Mouse (Mus musculus) cerebellum, postnatal 36 days (tissue): ENCODE measurements at regions not wholly inside any gene's neighbourhood (a gene's known extent, or its start where the extent isn't known, plus 50 kb on each side); places are given as distances from the start of the nearest gene placed in this dataset.

ENCODE experiments used
- DNase-seq, 2 experiments: peaks; one replicate each; pipeline ENCODE4 v3.0.0; 2021 to 2022; ENCODE audit warnings: mixed read lengths in 2 of 2

GRCm38 (mm10) chr17:64382894-64383293 lies 51.2 kb upstream of the Pja2 start:
- no peak for DNase-seq

GRCm38 (mm10) chr17:64383600-64383999 lies 51.9 kb upstream of the Pja2 start:
- no peak for DNase-seq

DNA sequence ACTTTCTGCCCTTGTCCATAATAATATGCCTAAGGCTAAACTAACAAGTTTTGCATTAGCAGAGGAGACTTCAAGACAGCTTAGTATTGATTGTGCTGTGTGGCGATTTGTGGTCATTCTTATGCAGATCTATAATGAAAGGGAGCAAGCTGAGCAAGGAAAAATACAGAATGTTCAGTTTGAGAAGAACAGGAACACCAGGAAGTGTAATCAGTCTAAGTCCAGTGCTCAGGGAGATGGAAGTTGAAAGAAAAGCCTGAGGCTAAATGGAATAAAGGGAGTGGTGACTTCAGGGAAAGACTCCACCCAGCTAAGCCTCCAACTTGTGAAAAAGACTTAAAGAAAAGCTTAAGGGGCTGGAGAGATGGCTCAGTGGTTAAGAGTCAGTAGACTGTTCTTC lies 58.6 kb upstream of the Pja2 start:
- no peak for DNase-seq

GRCm38 (mm10) chr17:64397254-64397897 lies 65.7 kb upstream of the Pja2 start:
- DNase-seq: no peak

DNA sequence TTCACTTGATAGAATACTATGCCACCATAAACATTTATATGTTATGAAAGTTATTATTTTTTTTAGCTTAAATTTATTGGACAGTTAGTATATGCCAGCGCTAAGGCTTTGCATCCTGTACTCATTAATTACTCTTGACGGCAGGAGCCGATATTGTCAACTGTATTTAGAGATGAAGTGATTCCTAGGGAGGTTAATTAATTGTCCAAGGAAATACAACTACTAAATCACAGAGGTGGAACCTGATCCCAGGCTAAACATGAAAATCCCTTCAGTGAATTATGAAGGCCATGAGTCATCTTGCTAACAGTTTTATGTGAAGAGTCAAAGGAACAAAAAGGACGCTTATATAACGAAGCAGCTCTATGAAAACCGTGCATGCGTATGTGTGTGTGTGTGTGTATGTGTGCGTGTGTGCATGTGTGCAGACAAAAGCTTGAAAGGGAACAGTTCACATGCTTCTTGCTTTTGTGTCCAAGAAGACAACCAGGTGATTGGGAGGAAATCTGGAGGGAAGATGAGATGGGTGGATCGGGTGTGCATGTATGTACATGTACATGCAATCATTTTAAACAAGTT lies 66.5 kb upstream of the Pja2 start:
- DNase-seq: no peak

DNA sequence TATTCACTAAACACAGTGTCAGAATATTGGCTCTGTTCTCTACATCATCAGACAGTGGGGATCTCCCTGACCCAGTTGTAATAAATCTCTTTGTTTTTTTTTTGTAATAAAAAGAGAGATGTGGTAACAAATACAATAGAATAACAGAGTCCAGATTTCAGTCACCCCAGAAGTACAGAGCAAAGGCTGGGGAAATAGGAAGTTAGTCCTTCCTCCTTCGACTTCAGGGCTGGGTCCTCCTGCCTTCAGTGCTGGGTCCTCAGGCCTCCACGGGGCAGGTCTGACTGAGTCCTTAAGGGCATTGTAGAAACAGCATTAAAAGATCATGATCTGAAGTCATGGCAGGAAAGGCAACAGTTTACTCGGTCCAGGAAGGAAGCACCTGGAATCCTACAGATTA lies 67.0 kb upstream of the Pja2 start:
- DNase-seq: no peak

DNA sequence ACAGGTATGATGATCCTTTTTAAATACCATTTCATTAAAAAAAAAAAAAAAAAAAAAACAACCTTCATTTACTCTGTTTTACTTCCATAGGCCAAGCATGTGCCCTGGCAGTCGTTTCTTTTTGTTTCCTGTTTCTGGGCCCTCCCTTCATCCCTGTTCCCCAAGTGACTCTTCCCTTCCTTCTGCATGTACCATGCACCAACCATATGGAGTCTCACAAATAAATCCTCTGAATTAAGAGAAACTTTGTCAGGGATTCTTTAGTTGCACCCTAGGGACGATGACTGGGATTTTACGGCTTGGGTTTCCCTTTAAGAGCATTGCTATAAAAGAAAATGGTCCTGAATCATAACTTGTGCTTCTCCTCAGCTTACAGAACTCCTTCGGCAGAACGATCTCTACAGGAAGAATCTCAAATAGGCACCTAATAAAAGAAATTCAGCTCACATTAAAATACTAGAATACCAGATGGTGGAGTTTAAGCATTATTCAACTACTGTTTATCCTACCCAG lies 75.1 kb upstream of the Pja2 start:
- no peak for DNase-seq

DNA sequence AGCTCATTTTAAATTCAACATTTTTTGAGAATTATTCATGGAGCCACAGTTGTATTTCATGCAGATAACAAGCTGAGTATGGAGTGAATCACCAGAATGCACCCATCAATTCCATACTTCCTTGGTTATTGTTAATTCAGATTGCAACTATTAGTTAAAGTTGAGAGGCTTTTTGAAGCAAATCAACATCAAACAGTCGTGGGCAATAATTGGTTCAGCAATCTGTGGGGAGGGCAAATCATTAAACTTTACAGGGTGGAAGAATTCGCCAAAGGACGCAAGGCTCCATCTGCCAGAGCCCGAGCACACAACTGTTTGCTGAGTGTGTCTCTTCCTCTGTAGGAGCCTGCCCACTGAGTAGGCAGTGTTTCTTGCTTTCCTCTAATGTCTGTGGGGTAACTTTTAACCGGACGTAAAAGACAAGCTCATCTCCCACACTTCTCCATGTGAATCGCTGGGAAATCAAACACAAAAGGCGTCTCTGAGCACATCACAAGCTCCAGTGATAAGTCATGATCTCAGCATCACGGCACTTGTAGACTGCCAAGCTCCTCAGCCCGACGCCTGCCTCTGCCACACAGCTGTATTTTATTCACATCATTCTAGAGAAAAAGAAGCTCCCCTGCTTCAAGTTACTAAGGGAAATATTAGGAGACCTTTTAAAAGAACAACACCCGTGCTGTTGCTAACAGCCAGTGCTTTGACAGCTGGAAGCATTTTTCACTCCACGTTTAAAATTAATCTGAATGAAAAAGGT lies 75.7 kb upstream of the Pja2 start:
- no peak for DNase-seq

- DNase-seq: no peak
Measured at GRCm38 (mm10) chr17:64425811-64426210, 94.1 kb upstream of the Pja2 start.

- no peak for DNase-seq
Measured at GRCm38 (mm10) chr17:64426536-64426935, 94.8 kb upstream of the Pja2 start.

GRCm38 (mm10) chr17:64439571-64439970 lies 107.9 kb upstream of the Pja2 start:
- DNase-seq: no peak

DNA sequence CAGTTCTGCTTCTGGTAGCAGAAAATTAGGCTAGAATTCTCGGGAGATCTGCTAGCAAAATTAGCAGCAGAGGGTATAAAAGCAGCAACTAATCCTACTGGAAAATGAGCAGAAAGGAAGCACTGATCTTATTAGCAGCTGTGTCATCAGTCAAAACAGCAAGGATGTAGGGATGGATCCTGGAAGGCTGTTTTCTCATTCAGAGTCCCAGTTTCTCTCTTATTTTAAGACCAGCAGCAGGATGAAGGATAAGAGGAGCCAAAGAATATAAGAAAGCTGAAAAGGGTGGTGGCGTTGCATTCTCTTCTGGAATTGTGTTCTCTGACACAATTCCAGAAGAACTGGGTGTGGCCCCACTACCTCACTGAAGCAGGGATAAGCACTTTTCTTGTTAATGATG lies 123.0 kb upstream of the Pja2 start:
- no peak for DNase-seq

- no peak for DNase-seq
Measured at GRCm38 (mm10) chr17:64466273-64466672, 134.3 kb upstream of the Man2a1 start.

- no peak for DNase-seq
Measured at GRCm38 (mm10) chr17:64466746-64467145, 133.8 kb upstream of the Man2a1 start.

- DNase-seq: no peak
Measured at GRCm38 (mm10) chr17:64467297-64467696, 133.2 kb upstream of the Man2a1 start.

DNA sequence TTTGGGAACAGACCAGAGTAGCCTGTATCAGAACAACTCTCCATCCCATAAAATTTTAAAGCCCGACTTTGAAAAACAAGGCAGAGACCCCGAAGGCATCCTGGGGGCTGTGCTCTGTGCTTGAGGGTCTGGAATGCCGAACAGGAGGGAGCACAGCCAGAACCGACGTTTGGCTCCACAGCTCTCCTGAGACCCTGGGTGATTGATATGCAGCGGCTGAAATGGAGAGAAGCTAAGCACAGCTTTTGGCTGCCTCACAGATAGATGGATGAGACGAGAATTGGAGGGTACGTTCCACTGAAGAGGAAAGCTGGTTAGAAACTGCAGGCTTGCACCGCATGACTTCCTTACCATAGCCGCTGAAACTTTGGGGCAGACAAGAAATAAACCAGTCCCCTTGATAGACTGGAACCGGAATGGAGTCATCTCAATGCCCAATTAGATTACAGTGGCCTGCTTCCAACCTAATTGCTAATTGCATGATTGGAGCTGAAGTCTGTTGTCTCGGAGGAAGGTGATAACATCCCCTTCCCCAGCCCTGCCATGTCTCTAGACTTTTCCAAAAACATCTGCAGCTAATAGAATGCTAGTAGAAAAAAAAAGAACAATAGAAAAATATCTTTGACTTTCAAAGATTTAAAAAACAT lies 130.7 kb upstream of the Man2a1 start:
- no peak for DNase-seq

- no peak for DNase-seq
Measured at GRCm38 (mm10) chr17:64480607-64481038, 119.9 kb upstream of the Man2a1 start.

- no peak for DNase-seq
Measured at GRCm38 (mm10) chr17:64484835-64485234, 115.7 kb upstream of the Man2a1 start.

DNA sequence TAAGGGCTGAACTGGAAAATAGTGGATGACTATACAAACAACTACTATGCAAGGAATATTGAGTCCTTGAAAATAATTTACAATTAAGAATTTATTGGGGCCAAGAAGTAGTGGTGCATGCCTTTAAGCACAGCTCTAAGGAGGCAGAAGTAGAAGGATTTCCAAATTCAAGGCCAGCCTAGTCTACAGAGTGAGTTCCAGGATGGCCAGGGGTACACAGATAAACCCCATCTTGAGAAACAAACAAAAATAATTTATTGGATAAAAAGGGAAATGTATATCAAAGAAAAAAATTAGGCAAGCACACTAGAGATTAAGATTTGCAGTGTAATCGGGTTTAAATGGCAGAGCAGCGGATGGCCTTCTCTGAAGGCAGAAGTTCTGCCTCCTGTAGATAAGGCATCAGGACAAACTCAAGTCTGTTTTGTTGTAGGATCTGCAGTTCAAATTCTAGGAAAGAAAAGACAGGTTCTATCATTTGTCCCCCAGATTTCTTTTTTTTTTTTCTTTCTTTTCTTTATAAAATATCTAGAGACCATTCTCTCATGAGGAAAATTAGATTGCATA lies 110.7 kb upstream of the Man2a1 start:
- DNase-seq: no peak

DNA sequence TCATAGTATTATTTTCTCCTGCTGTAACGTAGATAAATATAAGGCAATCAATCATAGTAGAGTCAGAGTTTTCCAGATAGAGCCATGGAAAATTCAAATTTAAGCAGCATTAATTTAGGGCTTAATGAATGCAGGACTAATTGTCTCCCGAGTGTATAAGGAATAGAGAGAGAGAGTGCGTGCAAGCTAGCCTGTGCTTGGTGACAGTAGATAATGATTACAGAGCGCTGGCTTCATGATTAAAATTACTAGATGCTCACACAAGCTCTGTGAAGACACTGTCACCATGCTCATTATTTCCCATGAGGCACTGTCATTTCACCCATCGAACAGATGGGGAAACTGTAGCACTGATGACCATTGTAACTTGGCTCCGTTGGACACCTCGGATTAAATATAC lies 109.9 kb upstream of the Man2a1 start:
- no peak for DNase-seq

GRCm38 (mm10) chr17:64491922-64492353 lies 108.6 kb upstream of the Man2a1 start:
- no peak for DNase-seq

- peak in 1 of 2 experiments; percentile 15 for DNase-seq
Measured at GRCm38 (mm10) chr17:64492614-64493269, 107.8 kb upstream of the Man2a1 start.
